Comparison of ENCODE assay signal across 9 mouse cellular contexts in the genomic region with DNA sequence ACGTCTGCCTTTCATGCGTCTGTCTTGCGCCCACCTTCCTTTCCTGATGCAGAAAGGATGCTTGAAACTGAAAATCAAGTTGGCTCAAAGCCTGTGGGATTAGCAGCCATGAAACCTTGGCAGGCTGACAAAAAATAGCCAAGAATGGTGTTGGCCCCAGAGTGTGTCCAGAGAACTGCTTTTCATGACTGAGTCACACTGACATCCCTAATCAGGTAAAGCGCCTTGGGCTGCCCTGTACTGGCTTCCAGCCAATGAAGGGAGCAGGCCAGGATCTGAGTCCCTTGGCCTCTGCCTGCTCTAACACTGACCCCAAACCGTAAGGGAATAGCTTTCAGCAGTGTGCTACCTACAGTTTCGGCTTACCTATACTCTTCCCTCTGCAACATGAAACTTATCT.
A peak's percentile ranks its signal among the peaks of the same experiment; 100 is the strongest.
DNase-seq lines count a peak whose midpoint lies in the region; ATAC-seq and TF ChIP-seq lines count a peak whose summit lies in the region.
"Had no signal": no experiment of that assay in that cellular context is flagged by ENCODE, and none has a peak within 500 bp of the region (broad histone marks: within the 10 kb centered on the region; RNA-seq: fewer than 3 reads in every experiment).

No protein-coding gene starts in this region.

- H3K4me1 ChIP-seq in forebrain, embryonic 13.5 days, result peaks cover 19% of the 10 kb centered on the region
- H3K4me1 ChIP-seq in forebrain, embryonic 11.5 days (replicated peaks; ENCODE audit: control insufficient read depth, insufficient read depth, low read length), result no peaks in the 10 kb centered on the region
- peaks cover 13% of the 10 kb centered on the region; the same call in 1 of the 2 replicates for H3K4me1 ChIP-seq in cortical plate, adult 2 months (ENCODE audit: control insufficient read depth, insufficient read depth, low read length)
- H3K4me1 ChIP-seq in hindbrain, embryonic 11.5 days (replicated peaks; ENCODE audit: control insufficient read depth, insufficient read depth, low read length), result no peaks in the 10 kb centered on the region

- TF ChIP-seq CTCF in cortical plate, adult 2 months (IDR thresholded peaks at IDR 0.05; ENCODE audit: extremely low read depth, insufficient read depth, low read length), result no peak

- 0 out of 2 replicates have a peak overlapping the region, but pooled peaks have one; percentile 27 for H3K27ac ChIP-seq in forebrain, embryonic 13.5 days
- H3K27ac ChIP-seq in forebrain, embryonic 11.5 days (ENCODE audit: low read depth, low read length), result no peak overlapping the region
- H3K27ac ChIP-seq in cortical plate, adult 2 months (ENCODE audit: insufficient read depth, low read length), result peak overlapping the region; percentile 64; the same call in 1 of the 2 replicates
- no peak overlapping the region for H3K27ac ChIP-seq in hindbrain, embryonic 11.5 days (ENCODE audit: low read depth, low read length)
- H3K27ac ChIP-seq: limb, embryonic 13.5 days had no signal

- DNase-seq in forebrain, embryonic 11.5 days (ENCODE audit: low spot score), result no peak
- DNase-seq in 3T3-L1 (ENCODE audit: low read depth, low spot score), result peak; percentile 42
- DNase-seq in hindbrain, embryonic 11.5 days (ENCODE audit: low spot score), result peak; percentile 7
- DNase-seq in gastrocnemius, adult 18-20 months (ENCODE audit: low spot score), result no peak
- no peak for DNase-seq in gastrocnemius, adult 8-10 months (ENCODE audit: low spot score in 2 of 2)
- no peak for DNase-seq in frontal cortex, postnatal 25 days (ENCODE audit: low spot score in 2 of 2)

- TF ChIP-seq POLR2A in cortical plate, adult 2 months (IDR thresholded peaks at IDR 0.05; ENCODE audit: extremely low read depth, insufficient read depth, low read length), result no peak

- no peaks in the 10 kb centered on the region for H3K27me3 ChIP-seq in forebrain, embryonic 13.5 days
- H3K27me3 ChIP-seq in forebrain, embryonic 11.5 days (ENCODE audit: control insufficient read depth, insufficient read depth, low read length), result no peaks in the 10 kb centered on the region
- no peaks in the 10 kb centered on the region for H3K27me3 ChIP-seq in hindbrain, embryonic 11.5 days (ENCODE audit: control insufficient read depth, insufficient read depth, low read length)
- H3K27me3 ChIP-seq: limb, embryonic 13.5 days had no signal

- H3K36me3 ChIP-seq in forebrain, embryonic 13.5 days (ENCODE audit: poor library complexity, severe bottlenecking), result peaks cover 6% of the 10 kb centered on the region
- no peaks in the 10 kb centered on the region for H3K36me3 ChIP-seq in forebrain, embryonic 11.5 days (ENCODE audit: control insufficient read depth, insufficient read depth, low read length)
- no peaks in the 10 kb centered on the region for H3K36me3 ChIP-seq in hindbrain, embryonic 11.5 days (ENCODE audit: control insufficient read depth, insufficient read depth, low read length)
- H3K36me3 ChIP-seq: limb, embryonic 13.5 days had no signal

- no peak overlapping the region for H3K9ac ChIP-seq in forebrain, embryonic 13.5 days
- no peak overlapping the region for H3K9ac ChIP-seq in forebrain, embryonic 11.5 days (ENCODE audit: low read length)
- H3K9ac ChIP-seq in hindbrain, embryonic 11.5 days (ENCODE audit: low read depth, low read length), result no peak overlapping the region
- H3K9ac ChIP-seq: limb, embryonic 13.5 days had no signal

- no peak overlapping the region for H3K4me3 ChIP-seq in forebrain, embryonic 13.5 days
- H3K4me3 ChIP-seq in forebrain, embryonic 11.5 days (ENCODE audit: low read depth, low read length), result no peak overlapping the region
- H3K4me3 ChIP-seq in cortical plate, adult 2 months (ENCODE audit: insufficient read depth, low read length), result no peak overlapping the region
- H3K4me3 ChIP-seq in hindbrain, embryonic 11.5 days (ENCODE audit: low read depth, low read length), result no peak overlapping the region
- H3K4me3 ChIP-seq: limb, embryonic 13.5 days had no signal

- H3K4me2 ChIP-seq in forebrain, embryonic 13.5 days, result no peak overlapping the region
- no peak overlapping the region for H3K4me2 ChIP-seq in forebrain, embryonic 11.5 days (ENCODE audit: low read depth, low read length, severe bottlenecking)
- no peak overlapping the region for H3K4me2 ChIP-seq in hindbrain, embryonic 11.5 days (replicated peaks; ENCODE audit: low read depth, low read length)
- H3K4me2 ChIP-seq: limb, embryonic 13.5 days had no signal

- 65% methylated on average over 6 of the region's 6 CpGs for WGBS in forebrain, embryonic 13.5 days
- 89% methylated on average over 6 of the region's 6 CpGs for WGBS in forebrain, embryonic 11.5 days
- 81% methylated on average over 6 of the region's 6 CpGs for WGBS in hindbrain, embryonic 11.5 days

- H3K9me3 ChIP-seq in forebrain, embryonic 13.5 days (replicated peaks), result no peaks in the 10 kb centered on the region
- no peaks in the 10 kb centered on the region for H3K9me3 ChIP-seq in forebrain, embryonic 11.5 days (ENCODE audit: control insufficient read depth, low read length)
- H3K9me3 ChIP-seq in hindbrain, embryonic 11.5 days (ENCODE audit: control insufficient read depth, low read length), result no peaks in the 10 kb centered on the region
- H3K9me3 ChIP-seq: limb, embryonic 13.5 days had no signal

- ATAC-seq in forebrain, embryonic 13.5 days, result peak; percentile 58
- no peak for ATAC-seq in forebrain, embryonic 11.5 days (replicated peaks; ENCODE audit: low FRiP score)
- no peak for ATAC-seq in hindbrain, embryonic 11.5 days (ENCODE audit: low FRiP score)

Comparison
In these comparisons a context has a peak if more than half of its experiments do, and no peak if none do; other contexts are left out.
1. H3K27ac ChIP-seq: peak in forebrain, embryonic 13.5 days (single experiment) and cortical plate, adult 2 months (single experiment); none in forebrain, embryonic 11.5 days (single experiment) and hindbrain, embryonic 11.5 days (single experiment).
2. DNase-seq: peak in 3T3-L1 (single experiment) and hindbrain, embryonic 11.5 days (single experiment); none in forebrain, embryonic 11.5 days (single experiment), gastrocnemius, adult 18-20 months (single experiment), gastrocnemius, adult 8-10 months (0 of 2) and frontal cortex, postnatal 25 days (0 of 2).